Mouse (Mus musculus) left cerebral cortex, postnatal 14 days (tissue): ENCODE data around the gene Stxbp1. TPM values are rescaled to one million over a fixed set of nuclear protein-coding genes. Genes with fewer than 3 reads are reported as not detected.

ENCODE experiments used
- DNase-seq, 2 experiments: peaks; one replicate each; pipeline ENCODE4 v3.0.0; 2021 to 2022; ENCODE audit warnings: low spot score in 2 of 2, mixed read lengths in 1 of 2
- intact Hi-C: fragments of 180-260 bp; cut with DNase I; formaldehyde crosslinking; loops from one replicate; pipeline ENCODE4 v1.15.1; 2025
- total RNA-seq, 2 experiments: library from RNA; stranded (reverse); gene quantifications; 2 replicates each; pipeline ENCODE4 v1.2.3; 2021

The Stxbp1 gene
- total RNA-seq, 2 experiments from 2014 or later: 1,032 to 1,038 TPM

GRCm38 (mm10) chr2:32741273-32742172 lies 105.5 kb downstream of the Stxbp1 start:
- intact Hi-C loops: no loop called here
- DNase-seq: peak in 1 of 2 experiments; percentile 66

DNA sequence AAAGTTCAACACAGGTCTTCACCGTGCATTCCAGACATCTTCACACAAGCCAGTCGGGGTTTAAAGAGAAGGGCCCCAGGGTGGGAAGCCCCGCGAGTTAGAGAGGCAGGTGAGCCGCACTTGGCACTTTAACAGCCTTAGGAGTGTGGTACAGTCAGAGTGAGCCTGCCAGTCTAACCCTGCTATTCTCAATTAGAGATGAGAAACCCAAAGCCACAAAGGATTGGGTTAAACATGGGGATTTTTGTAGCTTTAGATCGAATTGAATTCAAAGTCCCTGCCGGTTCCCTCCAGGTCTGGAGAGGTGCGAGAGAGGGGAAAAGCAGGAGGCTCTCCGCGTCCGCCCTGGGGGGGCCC lies 106.2 kb downstream of the Stxbp1 start, which contains the start of gene 6330409D20Rik:
Gene 6330409D20Rik (minus strand): TSS at position 101 of the 357 bp plus-strand sequence.
- intact Hi-C loops: no loop called here
- DNase-seq: no peak

DNA sequence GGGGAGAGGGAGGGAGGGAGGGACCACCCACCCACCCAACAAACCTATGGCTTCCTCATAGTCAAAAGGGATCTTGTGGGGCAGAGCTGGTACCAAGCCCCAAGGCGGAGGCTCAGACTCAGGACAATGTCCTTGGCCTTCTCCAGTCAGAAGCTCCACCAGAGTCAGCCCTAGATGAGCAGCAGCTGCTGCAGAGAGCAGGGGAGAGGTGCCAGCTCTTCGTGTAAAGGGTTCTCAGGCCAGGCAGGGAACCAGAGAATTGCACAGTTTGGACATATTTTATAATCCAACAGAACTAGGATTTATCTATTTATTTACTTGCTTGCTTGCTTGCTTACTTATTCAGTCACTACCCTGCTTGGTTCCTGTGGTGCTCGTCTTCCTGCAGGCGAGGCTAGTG lies 107.7 kb downstream of the Stxbp1 start:
- intact Hi-C loops: no loop called here
- no peak for DNase-seq

Other genes with a start within 250 kb of the Stxbp1 start
- gene St6galnac6, start 247.5 kb downstream of the Stxbp1 start, total RNA-seq: 100 to 1,000 TPM; 110 to 114 TPM
- gene Ak1, start 225.5 kb downstream of the Stxbp1 start, total RNA-seq: 100 to 1,000 TPM; 162 to 164 TPM
- 10 to 100 TPM; 30.7 to 34.5 TPM for gene Eng, start 200.7 kb downstream of the Stxbp1 start, total RNA-seq
- gene Fpgs, start 143.1 kb downstream of the Stxbp1 start, total RNA-seq: 10 to 100 TPM in 1 of 2 experiments, 1 to 10 TPM in 1; 9.5 to 10.1 TPM
- gene Cdk9, start 134.2 kb downstream of the Stxbp1 start, total RNA-seq: 100 to 1,000 TPM; 100 to 106 TPM
- 10 to 100 TPM; 31.1 to 35.6 TPM for gene Sh2d3c, start 126.2 kb downstream of the Stxbp1 start, total RNA-seq
- gene 6330409D20Rik, start 106.2 kb downstream of the Stxbp1 start, total RNA-seq: 1 to 10 TPM; 2.2 to 3.8 TPM
- 10 to 100 TPM; 27.6 to 30.4 TPM for gene Tor2a, start 90.0 kb downstream of the Stxbp1 start, total RNA-seq
- gene Ttc16, start 71.6 kb downstream of the Stxbp1 start, total RNA-seq: under 1 TPM; 0.23 to 0.35 TPM
- gene Ptrh1, start 71.5 kb downstream of the Stxbp1 start, total RNA-seq: 1 to 10 TPM; 6.1 to 7.6 TPM
- under 1 TPM in 1 of 2 experiments, not detected in 1; 0.33 TPM for gene Cfap157, start 62.8 kb downstream of the Stxbp1 start, total RNA-seq
- gene Fam129b, start 28.9 kb upstream of the Stxbp1 start, total RNA-seq: 10 to 100 TPM; 20.0 to 21.0 TPM
- gene Rpl12, start 114.3 kb upstream of the Stxbp1 start, total RNA-seq: 100 to 1,000 TPM; 117 to 120 TPM
- gene Lrsam1, start 114.4 kb upstream of the Stxbp1 start, total RNA-seq: 10 to 100 TPM; 31.1 to 40.6 TPM
- gene Slc2a8, start 134.8 kb upstream of the Stxbp1 start, total RNA-seq: 10 to 100 TPM; 25.0 to 27.4 TPM